Mouse (Mus musculus): ENCODE results near the gene Fxyd1.

DNA sequence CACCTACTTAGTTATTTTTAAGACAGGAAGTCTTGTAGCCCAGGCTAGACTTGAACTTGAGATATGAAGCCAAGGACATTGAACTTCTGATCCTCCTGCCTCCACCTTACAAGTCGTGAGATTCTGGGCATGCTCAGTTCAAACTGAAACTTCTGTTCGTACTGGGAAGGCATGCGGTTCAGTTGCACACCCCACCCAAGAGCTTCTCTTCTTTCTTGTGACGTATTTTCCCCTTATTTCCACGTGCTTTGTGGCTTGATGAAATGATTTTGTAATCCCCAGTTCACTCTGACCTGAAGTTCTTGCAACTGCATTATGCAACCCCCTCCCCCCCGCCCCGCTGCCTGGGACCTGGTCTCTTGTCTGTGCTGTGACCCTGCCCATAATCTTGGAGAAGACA lies 25.3 kb downstream of the Fxyd1 start:
- no peak for TF ChIP-seq POLR2A (IDR thresholded peaks at IDR 0.05; ENCODE audit: borderline replicate concordance, low read depth, low read length)
- no peak for TF ChIP-seq CTCF (IDR thresholded peaks at IDR 0.05; ENCODE audit: low read depth, low read length)

Data from bone marrow macrophage, adult 2 months (primary cell).